Mouse (Mus musculus): ENCODE results near the gene 4931428F04Rik.

DNA sequence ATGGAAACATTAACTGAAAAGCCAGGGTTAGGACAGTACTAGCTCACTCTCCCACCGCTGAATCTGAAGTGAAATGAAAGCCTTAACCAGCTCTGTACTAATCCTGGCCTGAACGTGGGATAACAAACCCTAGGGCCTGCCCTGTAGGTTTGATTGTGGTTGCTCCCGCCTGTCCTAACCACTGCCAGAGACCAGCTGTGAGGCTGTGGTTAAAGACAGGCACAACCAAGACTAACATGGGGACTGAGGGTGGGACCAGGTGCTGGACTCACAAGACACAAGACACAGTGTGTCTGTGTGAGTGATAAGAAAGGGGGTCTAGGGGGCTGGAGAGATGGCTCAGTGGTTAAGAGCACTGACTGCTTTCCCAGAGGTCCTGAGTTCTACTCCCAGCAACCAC is 9.1 kb downstream of the 4931428F04Rik start:
- TF ChIP-seq CTCF (IDR thresholded peaks at IDR 0.05; ENCODE audit: low read depth), result no peak
- TF ChIP-seq EP300 (IDR thresholded peaks at IDR 0.05; ENCODE audit: low read depth), result no peak

All from liver, postnatal 0 days (tissue).